Mouse (Mus musculus): ENCODE measurements around the gene Ano4. TPM values are rescaled to one million over a fixed set of nuclear protein-coding genes. Genes with fewer than 3 reads are reported as not detected.

Ano4 gene
- polyA plus RNA-seq, 1 experiment, result 0.31 TPM

DNA sequence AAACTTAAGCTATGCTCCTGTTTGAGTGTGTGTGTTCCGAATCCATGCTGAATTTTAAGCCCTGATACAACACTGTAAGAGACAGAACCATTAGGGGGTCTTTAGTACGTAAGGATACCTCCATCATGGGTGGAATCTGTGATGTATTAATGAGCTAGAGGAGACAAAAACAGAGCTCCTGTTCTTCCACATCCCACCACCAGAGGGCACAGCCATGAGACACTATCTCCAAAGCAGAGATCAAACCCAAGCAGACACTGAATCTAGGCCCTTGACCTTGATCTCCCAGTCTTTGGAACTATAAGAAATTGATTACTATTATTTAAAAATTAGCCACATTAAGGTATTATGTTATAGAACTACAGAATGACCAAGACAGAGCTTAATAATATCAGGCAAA lies 138.7 kb downstream of the Ano4 start:
- no peaks in the 10 kb centered on the region for H3K4me1 ChIP-seq (ENCODE audit: control insufficient read depth, insufficient read depth, low read length)
- no peak overlapping the region for H3K27ac ChIP-seq (ENCODE audit: control insufficient read depth, insufficient read depth, low read depth, low read length)
- H3K4me3 ChIP-seq (ENCODE audit: control insufficient read depth, low read depth, low read length), result no peak overlapping the region
- H3K36me3 ChIP-seq (ENCODE audit: control insufficient read depth, insufficient read depth, low read length), result no peaks in the 10 kb centered on the region
- H3K27me3 ChIP-seq (ENCODE audit: control insufficient read depth, insufficient read depth, low read length), result no peaks in the 10 kb centered on the region
- TF ChIP-seq CTCF (IDR thresholded peaks at IDR 0.05; ENCODE audit: control insufficient read depth, insufficient read depth, insufficient replicate concordance, low read depth, low read length) (no peak), POLR2A (IDR thresholded peaks at IDR 0.05; ENCODE audit: control insufficient read depth, low read depth, low read length) (no peak)

DNA sequence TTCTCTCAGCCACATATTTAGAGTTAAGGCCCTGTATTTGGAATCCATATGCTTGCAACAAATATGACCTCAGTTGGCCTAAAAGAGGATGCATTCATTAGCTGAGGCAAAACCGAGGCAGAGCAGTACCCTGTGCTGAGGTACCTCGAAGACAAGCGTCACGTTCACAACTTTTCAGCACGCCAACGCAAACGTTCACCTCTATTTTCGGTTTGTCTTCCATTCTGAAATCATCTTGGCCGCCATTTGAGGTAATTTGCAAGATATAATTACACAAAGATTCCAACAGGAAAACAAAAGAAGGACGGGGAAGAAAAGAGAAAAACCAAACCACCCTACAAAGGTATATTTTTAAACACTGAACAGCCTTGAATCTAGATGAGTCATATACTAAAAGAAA lies 148.1 kb downstream of the Ano4 start:
- H3K4me1 ChIP-seq (ENCODE audit: control insufficient read depth, insufficient read depth, low read length), result no peaks in the 10 kb centered on the region
- no peak overlapping the region for H3K4me3 ChIP-seq (ENCODE audit: control insufficient read depth, low read depth, low read length)
- H3K27ac ChIP-seq (ENCODE audit: control insufficient read depth, insufficient read depth, low read depth, low read length), result no peak overlapping the region
- TF ChIP-seq CTCF (IDR thresholded peaks at IDR 0.05; ENCODE audit: control insufficient read depth, insufficient read depth, insufficient replicate concordance, low read depth, low read length) (no peak), POLR2A (IDR thresholded peaks at IDR 0.05; ENCODE audit: control insufficient read depth, low read depth, low read length) (no peak)
- no peaks in the 10 kb centered on the region for H3K27me3 ChIP-seq (ENCODE audit: control insufficient read depth, insufficient read depth, low read length)
- H3K36me3 ChIP-seq (ENCODE audit: control insufficient read depth, insufficient read depth, low read length), result no peaks in the 10 kb centered on the region

DNA sequence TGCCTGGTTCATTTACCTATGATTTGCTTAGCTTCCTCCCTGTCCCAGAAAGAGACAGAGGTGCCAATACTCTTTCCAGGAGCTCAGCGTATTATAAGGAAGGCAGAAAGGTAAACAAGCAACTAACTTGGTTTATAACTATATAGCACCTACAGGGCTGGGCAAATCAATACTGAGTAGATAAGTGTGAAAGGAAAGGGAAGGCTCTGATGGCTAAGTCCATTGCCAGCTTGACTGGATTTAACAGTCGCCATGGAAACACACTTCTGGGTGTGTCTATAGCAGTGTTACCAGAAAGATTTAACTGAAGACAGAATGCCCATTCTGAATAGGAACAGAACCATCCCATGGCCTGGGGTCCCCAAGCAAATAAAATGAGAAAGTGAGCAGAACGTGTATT lies 149.5 kb downstream of the Ano4 start:
- Histone ChIP-seq H3K4me3 (ENCODE audit: control insufficient read depth, low read depth, low read length) (no peak overlapping the region), H3K4me1 (ENCODE audit: control insufficient read depth, insufficient read depth, low read length) (no peaks in the 10 kb centered on the region), H3K27ac (ENCODE audit: control insufficient read depth, insufficient read depth, low read depth, low read length) (no peak overlapping the region), H3K36me3 (ENCODE audit: control insufficient read depth, insufficient read depth, low read length) (no peaks in the 10 kb centered on the region), H3K27me3 (ENCODE audit: control insufficient read depth, insufficient read depth, low read length) (no peaks in the 10 kb centered on the region)
- no peak for TF ChIP-seq POLR2A (IDR thresholded peaks at IDR 0.05; ENCODE audit: control insufficient read depth, low read depth, low read length)
- no peak for TF ChIP-seq CTCF (IDR thresholded peaks at IDR 0.05; ENCODE audit: control insufficient read depth, insufficient read depth, insufficient replicate concordance, low read depth, low read length)

DNA sequence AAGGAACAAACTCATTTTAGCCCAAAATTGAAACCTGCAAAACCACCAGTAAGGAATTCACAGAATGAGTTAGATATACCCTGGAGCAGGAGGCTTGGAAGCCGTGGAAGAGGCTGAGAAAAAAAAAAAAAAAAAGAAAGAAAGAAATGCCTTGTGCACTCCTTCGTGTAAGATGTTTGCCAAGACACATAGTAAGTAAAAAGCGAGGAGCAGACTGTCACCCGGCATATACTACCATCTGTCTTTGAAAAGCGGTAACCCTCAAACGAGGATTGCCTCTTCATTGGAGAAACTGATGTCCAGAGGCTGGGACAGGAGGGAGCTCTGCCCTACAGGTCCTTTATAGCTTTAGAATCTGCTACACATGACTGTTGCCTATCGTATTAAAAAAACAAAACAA lies 150.1 kb downstream of the Ano4 start:
- no peak overlapping the region for H3K4me3 ChIP-seq (ENCODE audit: control insufficient read depth, low read depth, low read length)
- no peaks in the 10 kb centered on the region for H3K4me1 ChIP-seq (ENCODE audit: control insufficient read depth, insufficient read depth, low read length)
- H3K27me3 ChIP-seq (ENCODE audit: control insufficient read depth, insufficient read depth, low read length), result no peaks in the 10 kb centered on the region
- TF ChIP-seq POLR2A (IDR thresholded peaks at IDR 0.05; ENCODE audit: control insufficient read depth, low read depth, low read length) (no peak), CTCF (IDR thresholded peaks at IDR 0.05; ENCODE audit: control insufficient read depth, insufficient read depth, insufficient replicate concordance, low read depth, low read length) (no peak)
- no peaks in the 10 kb centered on the region for H3K36me3 ChIP-seq (ENCODE audit: control insufficient read depth, insufficient read depth, low read length)
- no peak overlapping the region for H3K27ac ChIP-seq (ENCODE audit: control insufficient read depth, insufficient read depth, low read depth, low read length)

DNA sequence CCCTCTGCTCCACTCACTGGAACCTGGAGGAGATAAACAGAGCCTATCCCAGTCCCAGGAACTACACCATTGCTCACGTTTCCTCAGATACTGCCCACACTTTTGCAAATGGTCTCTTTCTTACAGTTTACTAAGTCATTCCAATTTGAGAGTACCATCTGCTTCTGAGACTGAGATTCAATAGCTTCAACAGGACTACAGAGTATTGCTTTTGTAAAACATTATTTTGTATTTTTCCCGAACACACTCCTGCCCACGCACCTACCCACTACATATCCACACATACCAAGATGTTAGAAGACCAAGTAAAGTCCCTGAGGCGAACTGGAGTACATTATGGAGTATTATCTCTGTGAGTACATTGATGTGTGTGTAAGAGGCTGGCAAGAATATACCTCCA lies 166.6 kb downstream of the Ano4 start:
- no peaks in the 10 kb centered on the region for H3K4me1 ChIP-seq (ENCODE audit: control insufficient read depth, insufficient read depth, low read length)
- H3K27ac ChIP-seq (ENCODE audit: control insufficient read depth, insufficient read depth, low read depth, low read length), result no peak overlapping the region
- TF ChIP-seq POLR2A (IDR thresholded peaks at IDR 0.05; ENCODE audit: control insufficient read depth, low read depth, low read length), result no peak
- no peak for TF ChIP-seq CTCF (IDR thresholded peaks at IDR 0.05; ENCODE audit: control insufficient read depth, insufficient read depth, insufficient replicate concordance, low read depth, low read length)
- no peak overlapping the region for H3K4me3 ChIP-seq (ENCODE audit: control insufficient read depth, low read depth, low read length)
- no peaks in the 10 kb centered on the region for H3K36me3 ChIP-seq (ENCODE audit: control insufficient read depth, insufficient read depth, low read length)
- H3K27me3 ChIP-seq (ENCODE audit: control insufficient read depth, insufficient read depth, low read length), result no peaks in the 10 kb centered on the region

DNA sequence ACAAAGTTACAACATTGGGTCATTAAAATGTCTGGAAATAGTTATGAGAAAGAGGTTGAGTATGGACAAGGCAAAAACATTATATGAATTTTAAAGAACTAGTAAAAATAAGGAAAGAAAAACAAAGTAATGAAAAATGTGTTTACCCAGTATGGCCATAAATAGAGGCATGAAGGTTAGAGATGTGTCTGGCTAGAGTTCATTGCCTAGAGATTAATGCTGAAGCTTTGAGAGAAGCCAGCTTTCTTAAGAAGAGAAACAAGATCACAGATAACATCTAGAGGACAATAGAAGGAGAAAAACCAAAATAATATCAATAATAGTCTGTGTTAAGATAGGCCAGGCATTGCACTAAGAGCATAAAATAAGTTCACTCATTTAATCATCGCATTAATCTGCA lies 180.0 kb downstream of the Ano4 start:
- Histone ChIP-seq H3K4me3 (ENCODE audit: control insufficient read depth, low read depth, low read length) (no peak overlapping the region), H3K36me3 (ENCODE audit: control insufficient read depth, insufficient read depth, low read length) (no peaks in the 10 kb centered on the region), H3K4me1 (ENCODE audit: control insufficient read depth, insufficient read depth, low read length) (no peaks in the 10 kb centered on the region), H3K27ac (ENCODE audit: control insufficient read depth, insufficient read depth, low read depth, low read length) (no peak overlapping the region), H3K27me3 (ENCODE audit: control insufficient read depth, insufficient read depth, low read length) (no peaks in the 10 kb centered on the region)
- TF ChIP-seq CTCF (IDR thresholded peaks at IDR 0.05; ENCODE audit: control insufficient read depth, insufficient read depth, insufficient replicate concordance, low read depth, low read length), result no peak
- TF ChIP-seq POLR2A (IDR thresholded peaks at IDR 0.05; ENCODE audit: control insufficient read depth, low read depth, low read length), result no peak

DNA sequence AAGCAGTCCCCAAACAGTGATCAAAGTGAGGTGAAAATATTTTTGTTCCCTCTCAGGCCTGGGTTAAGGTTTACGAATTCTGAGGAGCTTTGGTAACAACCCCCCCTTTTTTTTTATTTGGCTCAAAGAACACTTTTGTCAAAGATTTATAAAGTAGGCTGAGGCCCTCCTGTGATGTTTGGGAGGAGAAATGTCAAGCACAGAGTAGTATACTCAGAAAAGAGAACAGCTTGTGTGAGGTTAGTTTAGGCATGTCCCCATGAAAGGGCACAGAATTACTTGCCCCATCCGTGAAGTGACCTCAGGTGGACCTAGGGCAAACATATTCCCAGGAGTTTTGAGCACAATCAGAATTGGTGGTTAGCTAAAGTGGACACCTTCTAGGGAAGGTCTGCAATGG lies 189.1 kb downstream of the Ano4 start:
- Histone ChIP-seq H3K4me3 (ENCODE audit: control insufficient read depth, low read depth, low read length) (no peak overlapping the region), H3K27me3 (ENCODE audit: control insufficient read depth, insufficient read depth, low read length) (no peaks in the 10 kb centered on the region), H3K27ac (ENCODE audit: control insufficient read depth, insufficient read depth, low read depth, low read length) (no peak overlapping the region), H3K4me1 (ENCODE audit: control insufficient read depth, insufficient read depth, low read length) (no peaks in the 10 kb centered on the region), H3K36me3 (ENCODE audit: control insufficient read depth, insufficient read depth, low read length) (no peaks in the 10 kb centered on the region)
- no peak for TF ChIP-seq CTCF (IDR thresholded peaks at IDR 0.05; ENCODE audit: control insufficient read depth, insufficient read depth, insufficient replicate concordance, low read depth, low read length)
- no peak for TF ChIP-seq POLR2A (IDR thresholded peaks at IDR 0.05; ENCODE audit: control insufficient read depth, low read depth, low read length)

Data from testis, adult 2 months (tissue).